Mouse (Mus musculus): ENCODE results near the gene Prkag1.

The Prkag1 gene

DNA sequence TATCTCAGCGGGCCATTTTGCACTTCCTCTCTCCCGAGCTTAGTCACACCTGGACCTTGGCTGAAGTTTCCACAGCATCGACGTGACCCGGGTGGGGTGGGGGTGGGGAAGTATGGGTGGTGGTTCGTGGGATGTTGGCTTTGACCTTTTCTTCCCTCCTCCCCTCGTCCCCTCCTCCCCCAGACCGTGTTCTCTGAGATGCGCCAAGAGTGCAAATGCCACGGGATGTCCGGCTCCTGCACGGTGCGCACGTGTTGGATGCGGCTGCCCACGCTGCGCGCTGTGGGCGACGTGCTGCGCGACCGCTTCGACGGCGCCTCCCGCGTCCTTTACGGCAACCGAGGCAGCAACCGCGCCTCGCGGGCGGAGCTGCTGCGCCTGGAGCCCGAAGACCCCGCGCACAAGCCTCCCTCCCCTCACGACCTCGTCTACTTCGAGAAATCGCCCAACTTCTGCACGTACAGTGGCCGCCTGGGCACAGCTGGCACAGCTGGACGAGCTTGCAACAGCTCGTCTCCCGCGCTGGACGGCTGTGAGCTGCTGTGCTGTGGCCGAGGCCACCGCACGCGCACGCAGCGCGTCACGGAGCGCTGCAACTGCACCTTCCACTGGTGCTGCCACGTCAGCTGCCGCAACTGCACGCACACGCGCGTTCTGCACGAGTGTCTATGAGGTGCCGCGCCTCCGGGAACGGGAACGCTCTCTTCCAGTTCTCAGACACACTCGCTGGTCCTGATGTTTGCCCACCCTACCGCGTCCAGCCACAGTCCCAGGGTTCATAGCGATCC is 38.9 kb downstream of the Prkag1 start:
- no peak for DNase-seq (ENCODE audit: low spot score)

DNA sequence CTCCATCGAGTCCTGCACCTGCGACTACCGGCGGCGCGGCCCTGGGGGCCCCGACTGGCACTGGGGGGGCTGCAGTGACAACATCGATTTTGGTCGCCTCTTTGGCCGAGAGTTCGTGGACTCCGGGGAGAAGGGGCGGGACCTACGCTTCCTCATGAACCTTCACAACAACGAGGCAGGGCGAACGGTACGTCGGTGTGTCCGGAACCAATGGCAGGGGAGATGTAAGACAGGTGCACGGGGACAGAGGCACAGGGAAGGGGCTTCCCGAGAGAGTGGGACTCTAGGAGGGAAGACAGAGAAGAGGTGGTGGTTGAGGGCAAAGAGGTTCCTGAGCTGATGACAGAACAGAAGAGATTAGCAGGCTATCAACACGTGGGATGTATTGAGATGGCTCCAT is 39.5 kb downstream of the Prkag1 start:
- no peak for DNase-seq (ENCODE audit: low spot score)

DNA sequence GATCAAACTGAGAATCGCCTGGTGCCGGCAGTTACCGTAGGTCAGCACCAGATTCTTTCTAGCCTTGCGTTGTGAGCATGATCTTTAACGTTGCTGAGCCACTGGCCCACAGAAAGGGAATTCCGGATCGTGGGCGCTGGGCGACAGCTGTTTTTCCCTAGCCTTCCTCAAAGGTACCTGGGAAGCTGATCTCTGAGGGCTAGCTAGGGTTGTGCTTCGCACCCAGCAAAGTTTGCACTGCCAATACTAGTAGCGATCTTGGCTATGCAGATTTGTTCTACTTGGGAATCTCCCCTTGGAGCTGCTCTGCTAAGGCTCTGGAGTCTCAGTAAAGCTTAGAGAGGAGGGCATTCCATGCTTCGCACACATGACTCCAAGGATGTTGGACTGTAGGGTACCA is 40.1 kb downstream of the Prkag1 start:
- DNase-seq (ENCODE audit: low spot score): no peak

DNA sequence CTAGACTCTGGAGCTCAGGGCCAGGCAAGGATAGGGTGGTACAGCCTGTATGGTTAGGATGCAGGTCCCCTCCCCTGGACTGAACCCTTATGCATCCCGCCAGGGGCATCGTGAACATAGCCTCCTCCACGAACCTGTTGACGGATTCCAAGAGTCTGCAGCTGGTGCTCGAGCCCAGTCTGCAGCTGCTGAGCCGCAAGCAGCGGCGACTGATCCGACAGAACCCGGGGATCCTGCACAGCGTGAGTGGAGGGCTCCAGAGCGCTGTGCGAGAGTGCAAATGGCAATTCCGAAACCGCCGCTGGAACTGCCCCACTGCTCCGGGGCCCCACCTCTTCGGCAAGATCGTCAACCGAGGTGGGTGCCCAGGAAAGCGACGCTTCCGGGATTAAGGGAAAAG is 40.6 kb downstream of the Prkag1 start:
- DNase-seq (ENCODE audit: low spot score): no peak

DNA sequence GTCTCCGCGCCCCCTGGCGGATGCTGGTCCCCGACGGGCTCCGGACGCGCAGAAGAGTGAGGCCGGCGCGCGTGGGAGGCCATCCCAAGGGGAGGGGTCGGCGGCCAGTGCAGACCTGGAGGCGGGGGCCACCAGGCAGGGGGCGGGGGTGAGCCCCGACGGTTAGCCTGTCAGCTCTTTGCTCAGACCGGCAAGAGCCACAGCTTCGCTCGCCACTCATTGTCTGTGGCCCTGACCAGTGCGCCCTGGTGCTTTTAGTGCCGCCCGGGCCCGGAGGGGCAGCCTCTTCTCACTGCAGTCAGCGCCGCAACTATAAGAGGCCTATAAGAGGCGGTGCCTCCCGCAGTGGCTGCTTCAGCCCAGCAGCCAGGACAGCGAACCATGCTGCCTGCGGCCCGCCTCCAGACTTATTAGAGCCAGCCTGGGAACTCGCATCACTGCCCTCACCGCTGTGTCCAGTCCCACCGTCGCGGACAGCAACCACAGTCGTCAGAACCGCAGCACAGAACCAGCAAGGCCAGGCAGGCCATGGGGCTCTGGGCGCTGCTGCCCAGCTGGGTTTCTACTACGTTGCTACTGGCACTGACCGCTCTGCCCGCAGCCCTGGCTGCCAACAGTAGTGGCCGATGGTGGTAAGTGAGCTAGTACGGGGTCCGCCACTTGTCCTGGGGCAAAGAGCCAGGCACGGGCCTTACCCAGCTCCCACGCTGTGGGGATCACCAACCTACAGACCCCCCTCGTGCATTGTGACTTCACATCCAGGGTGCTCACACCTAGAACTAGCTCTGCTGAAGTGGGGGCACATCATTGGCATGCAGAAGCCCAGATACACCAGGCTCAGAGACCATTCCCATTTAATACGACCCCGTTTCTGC is 41.4 kb downstream of the Prkag1 start, which contains the start of gene Wnt1:
Gene Wnt1 (plus strand): TSS at position 197 of the 875 bp plus-strand sequence.
- no peak for DNase-seq (ENCODE audit: low spot score)

DNA sequence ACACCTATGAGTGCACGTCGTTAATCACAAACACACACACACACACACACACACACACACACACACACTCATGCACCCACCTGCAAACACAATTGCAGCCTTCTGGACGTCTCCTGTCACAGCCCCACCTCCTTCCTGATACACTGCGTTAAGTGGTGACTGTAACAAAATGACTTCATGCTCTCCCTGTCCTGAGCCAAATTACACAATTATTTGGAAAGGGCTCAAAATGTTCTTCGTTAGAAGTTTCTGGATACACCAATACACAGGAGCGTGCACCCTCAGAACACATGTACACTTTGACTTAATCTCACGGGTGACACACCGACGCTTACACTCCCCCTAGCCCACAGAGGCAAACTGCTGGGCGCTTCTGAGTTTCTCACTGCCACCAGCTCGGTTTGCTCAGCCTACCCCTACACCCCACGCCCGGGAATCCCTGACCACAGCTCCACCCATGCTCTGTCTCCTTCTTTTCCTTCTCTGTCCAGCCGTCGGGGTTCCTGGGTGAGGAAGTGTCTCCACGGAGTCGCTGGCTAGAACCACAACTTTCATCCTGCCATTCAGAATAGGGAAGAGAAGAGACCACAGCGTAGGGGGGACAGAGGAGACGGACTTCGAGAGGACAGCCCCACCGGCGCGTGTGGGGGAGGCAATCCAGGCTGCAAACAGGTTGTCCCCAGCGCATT is 42.2 kb downstream of the Prkag1 start:
- DNase-seq (ENCODE audit: low spot score): peak; percentile 67

DNA sequence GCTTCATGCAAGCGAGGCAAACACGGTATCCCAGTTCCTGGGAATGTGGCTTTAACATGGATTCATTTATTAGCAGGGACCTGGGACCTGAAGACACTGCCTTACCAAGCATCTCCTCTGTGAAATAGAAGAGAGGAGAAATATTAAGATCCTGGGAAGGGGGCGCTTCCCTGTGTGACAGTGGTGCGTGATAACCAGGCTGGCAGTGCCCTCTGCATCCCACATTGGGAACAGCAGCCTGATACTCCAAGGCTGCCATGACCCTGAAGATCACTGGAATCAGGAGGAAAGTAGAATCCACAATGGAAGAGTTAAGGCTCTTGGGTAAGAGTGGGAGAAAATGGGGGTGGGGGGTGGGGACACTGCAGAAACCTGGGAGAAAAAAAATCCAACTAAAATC is 43.4 kb downstream of the Prkag1 start:
- DNase-seq (ENCODE audit: low spot score): peak; percentile 29

DNA sequence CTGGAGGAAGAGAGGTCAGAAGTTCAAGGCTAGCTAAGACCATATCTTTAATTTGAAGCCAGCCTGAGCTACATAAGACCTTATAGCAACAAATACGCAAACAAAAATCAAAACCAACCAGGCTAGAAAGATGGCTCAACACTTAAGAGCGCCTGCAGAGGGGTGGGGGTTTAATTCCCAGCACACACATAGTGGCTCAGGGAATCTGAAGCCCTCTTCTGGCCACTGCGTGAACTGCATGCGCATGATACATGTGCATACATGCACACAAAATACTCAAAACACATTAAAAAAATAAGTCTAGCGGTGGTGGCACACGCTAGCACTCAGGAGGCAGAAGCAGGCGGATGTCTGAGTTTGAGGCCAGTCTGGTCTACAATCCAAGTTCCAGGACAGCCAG is 45.6 kb downstream of the Prkag1 start:
- no peak for DNase-seq (ENCODE audit: low spot score)

DNA sequence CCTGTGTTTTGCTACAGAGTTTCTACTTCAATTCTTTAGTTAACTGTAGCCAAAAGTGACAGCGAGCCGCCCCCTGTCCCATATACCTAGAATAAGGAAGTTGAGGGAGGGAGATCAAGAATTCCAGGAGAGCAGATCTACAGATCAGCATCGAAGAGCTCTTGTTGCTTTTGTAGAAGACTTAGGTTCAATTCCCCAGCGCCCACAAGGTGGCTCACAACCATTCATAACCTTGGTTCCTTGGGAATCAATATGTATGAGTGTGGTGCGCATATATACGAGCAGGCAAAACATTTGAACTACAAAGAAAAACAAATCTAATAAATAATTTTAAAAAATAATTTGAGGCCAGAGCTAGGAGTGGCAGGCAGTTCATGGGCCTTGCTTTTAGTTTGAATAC is 50.2 kb downstream of the Prkag1 start:
- DNase-seq (ENCODE audit: low spot score): no peak

DNA sequence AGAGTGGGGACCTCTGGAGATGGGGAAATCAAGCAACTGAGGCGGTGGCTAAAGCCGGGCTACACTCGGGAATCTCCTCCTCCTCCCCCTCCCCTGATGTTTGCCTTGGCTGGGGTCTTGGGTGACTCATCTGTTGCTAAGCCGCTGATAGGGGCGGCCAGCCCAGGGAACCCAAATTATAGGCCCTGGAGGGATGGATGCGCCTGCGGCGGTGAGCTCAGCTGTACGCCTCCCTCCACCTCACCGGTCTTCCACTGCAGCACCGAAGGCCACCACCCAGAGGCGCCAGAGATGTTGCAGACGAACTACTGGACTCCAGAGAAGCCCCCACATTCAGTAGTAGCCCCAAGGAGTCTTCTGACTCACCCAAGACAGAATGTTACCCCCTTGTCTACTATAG is 50.7 kb downstream of the Prkag1 start:
- no peak for DNase-seq (ENCODE audit: low spot score)

DNA sequence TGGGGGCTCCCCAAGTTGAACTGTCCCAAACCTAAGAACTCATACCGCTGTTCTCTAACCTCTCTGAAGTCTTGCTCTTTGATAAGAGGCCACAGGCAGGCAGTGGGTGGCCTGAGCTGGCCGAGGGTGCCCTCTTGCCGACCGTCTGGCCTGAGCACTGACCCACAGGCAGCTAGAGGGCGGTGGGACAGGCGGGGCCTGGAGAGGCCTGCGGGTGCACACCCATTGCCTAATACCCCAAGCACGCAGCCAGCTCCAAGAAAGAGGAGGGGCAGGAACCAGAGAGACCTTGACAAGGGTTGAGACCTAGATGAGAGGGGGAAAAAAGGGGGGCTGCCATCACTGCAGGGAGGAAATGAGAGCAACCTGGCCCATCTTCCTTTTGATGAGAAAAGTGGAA is 51.2 kb downstream of the Prkag1 start:
- DNase-seq (ENCODE audit: low spot score): peak; percentile 25

DNA sequence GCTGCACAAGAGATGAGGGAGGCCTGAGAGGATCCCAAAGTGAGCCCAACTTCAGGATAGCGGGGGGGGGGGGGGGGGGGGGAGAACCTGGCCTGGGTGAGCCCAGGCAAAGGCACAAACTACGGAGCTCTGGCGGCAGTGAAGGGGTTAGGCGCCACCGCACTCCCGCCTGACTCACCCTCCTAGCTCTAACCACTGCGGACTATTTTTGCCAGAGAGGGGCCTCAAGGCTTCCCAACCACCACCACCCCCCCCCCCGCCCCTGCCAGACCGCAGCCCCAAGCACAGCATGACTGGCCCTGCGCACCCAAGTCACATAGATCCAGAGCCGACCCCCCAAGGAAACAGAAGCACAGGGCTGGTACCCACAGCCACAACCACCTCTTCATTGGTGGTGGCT is 52.5 kb downstream of the Prkag1 start:
- DNase-seq (ENCODE audit: low spot score): no peak

DNA sequence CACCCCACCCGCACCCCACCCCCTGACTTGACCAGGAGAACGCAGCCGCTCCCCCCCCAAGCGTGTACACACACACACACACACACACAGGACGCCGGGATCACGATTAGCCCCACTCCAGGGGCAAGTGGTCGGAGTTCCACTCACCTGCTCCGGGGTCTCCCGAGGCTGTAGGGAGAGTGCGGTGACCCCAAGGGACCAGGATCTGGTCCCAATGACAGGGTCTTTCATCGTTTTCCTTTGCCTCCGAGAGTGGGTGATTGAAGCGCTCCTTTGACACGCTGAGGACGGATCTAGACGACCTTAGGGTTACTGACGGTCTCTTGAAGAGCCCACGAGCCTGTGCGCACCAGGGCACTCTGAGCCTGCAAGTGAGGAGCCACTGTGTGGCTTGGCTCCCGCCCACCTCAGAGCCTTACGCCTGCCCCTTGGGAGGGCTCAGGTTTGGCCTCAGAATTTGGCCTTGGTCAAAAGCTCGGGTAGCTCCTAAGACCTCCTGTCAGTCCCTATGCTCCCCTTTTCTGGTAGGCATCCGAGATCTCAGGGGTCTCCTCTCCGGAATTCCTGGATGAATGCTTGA is 53.0 kb downstream of the Prkag1 start:
- no peak for DNase-seq (ENCODE audit: low spot score)

DNA sequence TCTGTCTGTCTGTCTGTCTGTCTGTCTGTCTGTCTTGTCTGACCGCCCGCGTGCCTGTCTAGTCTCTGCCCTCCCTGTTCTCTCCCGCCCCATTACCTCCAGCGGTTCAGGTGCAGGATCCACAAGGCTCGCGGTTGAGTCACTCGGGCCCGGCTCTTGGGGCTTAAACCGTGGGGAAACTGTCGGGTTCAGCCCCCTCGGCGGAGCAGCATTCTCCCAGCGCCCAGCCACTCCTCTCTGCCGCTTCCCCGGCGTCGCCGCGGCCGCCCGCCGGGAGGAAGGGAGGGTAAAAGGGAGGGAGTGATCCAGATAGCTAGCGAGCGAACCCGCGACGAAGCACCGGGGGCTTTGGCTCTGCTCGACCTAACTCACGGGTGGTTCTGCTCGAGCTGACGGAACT is 53.6 kb downstream of the Prkag1 start, which contains the start of gene Wnt10b:
Gene Wnt10b (minus strand): TSS at position 389 of the 400 bp plus-strand sequence.
- no peak for DNase-seq (ENCODE audit: low spot score)

DNA sequence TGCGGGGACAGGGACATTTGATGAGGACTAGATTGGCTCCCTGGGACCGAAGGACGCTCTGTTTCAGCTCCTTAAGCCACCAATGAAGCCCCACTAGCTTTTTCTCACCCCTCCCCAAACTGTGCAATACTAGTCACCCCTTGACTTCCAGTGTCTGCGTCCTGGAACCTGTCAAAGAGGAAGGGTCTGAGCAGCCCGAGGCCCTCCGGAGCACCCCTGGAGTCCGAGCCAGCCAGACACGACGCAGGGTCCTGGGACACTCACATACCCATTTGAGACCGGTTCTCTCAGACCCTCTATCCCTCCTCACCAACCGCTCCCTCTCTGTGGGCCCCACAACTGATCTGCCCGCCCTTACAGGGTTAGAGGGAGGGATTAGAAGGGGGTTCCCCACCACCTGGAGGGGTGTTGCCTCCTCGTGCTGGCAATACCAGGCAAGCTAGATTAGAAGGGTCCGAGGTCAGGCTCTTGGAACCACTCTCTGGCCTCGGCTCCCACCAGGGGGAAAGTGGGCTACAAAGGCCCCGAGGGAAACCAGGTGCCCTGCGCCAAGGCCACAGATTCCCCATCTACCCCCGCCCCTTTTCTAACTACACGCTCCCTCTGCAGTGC is 54.2 kb downstream of the Prkag1 start:
- DNase-seq (ENCODE audit: low spot score): no peak

DNA sequence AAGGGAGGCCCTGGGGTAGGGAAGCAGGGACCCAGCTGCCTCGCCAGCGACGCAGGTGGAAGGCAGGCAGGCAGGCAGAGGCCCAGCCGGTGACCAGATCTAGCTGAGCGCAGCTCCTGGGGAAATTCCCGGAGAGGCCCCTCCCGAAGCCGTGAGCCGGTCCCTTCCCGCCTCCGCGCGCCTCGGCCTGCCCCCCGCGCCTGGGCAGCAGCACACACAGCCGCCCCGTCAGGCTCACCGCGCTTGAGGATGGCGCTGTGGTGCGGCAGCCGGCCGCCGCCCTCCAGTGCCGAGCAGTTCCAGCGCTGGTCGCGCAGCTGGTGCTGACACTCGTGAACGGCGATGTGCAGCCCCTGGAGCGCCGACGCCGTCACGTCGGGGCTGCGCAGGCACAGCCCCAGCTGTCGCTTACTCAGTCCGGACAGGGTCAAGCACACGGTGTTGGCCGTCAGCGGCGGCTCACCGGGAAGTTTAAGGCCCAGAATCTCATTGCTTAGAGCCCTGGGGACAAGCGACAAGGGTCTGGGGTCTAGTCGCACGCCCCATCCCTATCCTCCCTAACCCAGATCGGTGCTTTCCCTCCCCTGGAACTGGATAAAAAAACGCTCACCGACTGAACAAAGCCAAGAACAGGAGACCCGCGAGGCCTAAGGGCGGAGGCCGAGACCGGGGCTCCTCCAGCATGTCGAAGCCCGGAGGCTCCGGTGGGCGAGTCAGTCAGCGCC is 54.9 kb downstream of the Prkag1 start:
- DNase-seq (ENCODE audit: low spot score): no peak

DNA sequence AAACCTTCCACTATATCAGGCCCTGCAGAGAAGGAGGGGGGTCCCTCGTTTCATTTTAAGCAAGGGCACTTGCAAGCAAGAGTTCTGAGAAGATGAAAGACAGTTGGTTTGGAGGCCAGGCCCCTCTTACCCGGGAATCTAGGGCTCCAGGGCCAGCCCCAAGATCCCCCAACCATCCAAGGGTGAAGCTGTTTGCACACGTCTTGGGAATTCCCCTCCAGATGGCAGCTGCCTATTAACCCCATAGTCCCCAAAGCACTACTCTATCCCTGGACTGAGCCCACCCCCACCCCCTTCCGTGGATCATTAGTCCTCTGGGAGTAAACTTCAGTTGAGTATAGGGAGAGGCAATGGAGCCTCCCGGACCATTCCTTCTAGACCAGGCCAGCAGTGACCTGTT is 55.8 kb downstream of the Prkag1 start:
- DNase-seq (ENCODE audit: low spot score): no peak

DNA sequence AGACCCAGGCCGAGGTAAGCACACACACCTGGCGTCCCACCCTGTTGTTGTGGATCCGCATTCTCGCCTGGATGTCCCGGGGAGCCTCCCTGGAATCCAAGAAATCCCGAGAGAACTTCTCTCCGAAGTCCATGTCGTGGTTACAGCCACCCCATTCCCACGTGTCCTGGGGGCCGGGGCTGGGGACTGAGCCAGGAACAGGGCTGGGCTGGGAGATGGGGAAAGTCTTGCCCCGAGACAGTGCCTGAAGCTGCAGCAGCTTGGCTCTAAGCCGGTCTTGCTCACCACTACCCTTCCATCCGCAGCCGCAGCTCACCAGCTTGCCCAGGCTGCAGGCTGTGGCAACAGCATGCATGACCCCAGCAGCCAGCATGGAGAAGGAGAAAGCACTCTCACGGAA is 57.2 kb downstream of the Prkag1 start:
- no peak for DNase-seq (ENCODE audit: low spot score)

DNA sequence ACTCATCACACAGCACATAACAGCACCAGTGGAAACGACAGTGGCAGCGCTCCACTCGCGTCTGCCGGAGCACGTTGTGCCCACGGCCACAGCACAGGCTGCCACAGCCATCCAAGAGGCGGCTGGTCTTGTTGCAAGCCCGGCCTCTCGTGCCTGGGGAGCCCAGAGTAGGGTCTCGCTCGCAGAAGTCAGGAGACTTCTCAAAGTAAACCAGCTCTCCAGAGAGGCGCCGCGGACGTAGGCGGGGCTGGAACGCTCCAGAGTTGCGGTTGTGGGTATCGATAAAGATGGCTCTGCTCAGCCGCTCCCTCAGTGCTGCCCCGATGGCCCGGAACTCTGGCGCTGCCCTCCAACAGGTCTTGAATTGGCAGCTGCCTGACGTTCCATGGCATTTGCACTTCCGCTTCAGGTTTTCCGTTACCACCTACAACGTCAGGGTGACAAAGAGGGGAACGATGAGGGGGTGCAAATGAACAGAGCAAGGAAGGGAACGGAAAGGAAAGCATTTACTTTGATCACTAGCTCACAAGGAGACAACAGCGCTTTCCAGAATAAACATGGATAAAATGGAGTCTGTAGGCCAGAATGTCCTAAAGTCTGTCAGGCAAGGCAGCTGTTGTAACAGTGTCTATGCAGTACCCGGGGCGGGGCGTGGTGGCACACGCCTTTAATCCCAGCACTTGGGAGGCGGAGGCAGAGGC is 58.7 kb downstream of the Prkag1 start:
- no peak for DNase-seq (ENCODE audit: low spot score)

DNA sequence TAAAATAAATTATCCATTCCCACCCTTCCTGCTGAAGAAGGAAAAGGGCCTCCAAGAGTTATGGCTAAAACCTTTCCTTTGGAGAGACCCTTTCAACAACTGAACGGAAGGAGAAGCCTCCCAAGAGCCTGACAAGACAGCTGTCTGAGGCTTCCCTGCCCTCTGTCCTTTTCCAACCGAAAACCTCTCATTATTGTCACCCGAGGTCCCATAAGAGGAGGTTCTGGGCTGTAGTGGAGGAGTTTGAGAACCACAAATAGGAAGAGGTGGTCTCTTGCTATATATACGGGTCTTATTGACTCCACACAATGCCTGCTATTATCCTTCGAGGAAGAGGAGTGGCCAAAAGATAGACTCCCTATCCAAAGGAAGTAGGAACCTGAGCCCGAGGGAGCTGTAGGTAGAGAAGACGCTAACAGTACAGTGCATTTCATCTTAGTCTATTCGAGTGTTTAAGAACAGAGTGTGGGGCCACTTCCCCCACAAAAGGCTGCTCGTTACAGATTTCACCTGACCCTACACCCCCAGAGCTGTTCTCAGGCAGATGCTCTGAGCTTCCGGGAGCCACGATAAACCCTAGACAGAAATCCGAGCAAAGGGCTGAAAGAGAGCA is 59.4 kb downstream of the Prkag1 start:
- DNase-seq (ENCODE audit: low spot score): no peak

All from adipocyte (in vitro differentiated cells).